Mouse (Mus musculus): ENCODE data around the gene Cxcl1. TPM values are rescaled to one million over a fixed set of nuclear protein-coding genes. Genes with fewer than 3 reads are reported as not detected.
A peak's percentile ranks its signal among the peaks of the same experiment; 100 is the strongest.

Cxcl1 gene
- polyA plus RNA-seq, 1 experiment from 2014 or later = 0.42 TPM

- Histone ChIP-seq H3K27me3 (ENCODE audit: control insufficient read depth, insufficient read depth, low read length) (no peaks in the 10 kb centered on the region), H3K4me3 (ENCODE audit: control insufficient read depth in 1 of 2, insufficient read depth in 1 of 2, low read depth in 1 of 2, low read length in 2 of 2) (peak overlapping the region; percentile 56), H3K27ac (replicated peaks in 1 of 2; ENCODE audit: control insufficient read depth in 1 of 2, insufficient read depth in 1 of 2, low read depth in 2 of 2, low read length in 2 of 2) (no peak overlapping the region), H3K4me1 (ENCODE audit: control insufficient read depth in 2 of 2, insufficient read depth in 2 of 2, low read length in 2 of 2) (peaks cover 7 to 11% of the 10 kb centered on the region in 2 experiments; a peak in 3 of 4 replicates), H3K9me3 (ENCODE audit: control insufficient read depth, low read length) (no peaks in the 10 kb centered on the region), H3K36me3 (ENCODE audit: control insufficient read depth, insufficient read depth, low read length) (no peaks in the 10 kb centered on the region), H3K9ac (ENCODE audit: low read length) (peak overlapping the region; percentile 72), H3K4me2 (ENCODE audit: low read length) (peak overlapping the region; percentile 90)
- ATAC-seq (ENCODE audit: insufficient number of reproducible peaks, insufficient read depth, low FRiP score, low read depth) = no peak
- 28% methylated on average over 10 of the region's 10 CpGs for WGBS
Measured at GRCm38 (mm10) chr5:90891464-90891813, 398 bp downstream of the Cxcl1 start.

- H3K4me1 ChIP-seq (ENCODE audit: control insufficient read depth in 2 of 2, insufficient read depth in 2 of 2, low read length in 2 of 2) = peaks cover 7 to 9% of the 10 kb centered on the region in 2 experiments; a peak in 3 of 4 replicates
- H3K36me3 ChIP-seq (ENCODE audit: control insufficient read depth, insufficient read depth, low read length) = no peaks in the 10 kb centered on the region
- no peak for ATAC-seq (ENCODE audit: insufficient number of reproducible peaks, insufficient read depth, low FRiP score, low read depth)
- H3K4me3 ChIP-seq (ENCODE audit: control insufficient read depth in 1 of 2, insufficient read depth in 1 of 2, low read depth in 1 of 2, low read length in 2 of 2) = no peak overlapping the region
- no peak overlapping the region for H3K27ac ChIP-seq (replicated peaks in 1 of 2; ENCODE audit: control insufficient read depth in 1 of 2, insufficient read depth in 1 of 2, low read depth in 2 of 2, low read length in 2 of 2)
- H3K9ac ChIP-seq (ENCODE audit: low read length) = no peak overlapping the region
- H3K4me2 ChIP-seq (ENCODE audit: low read length) = no peak overlapping the region
- H3K9me3 ChIP-seq (ENCODE audit: control insufficient read depth, low read length) = no peaks in the 10 kb centered on the region
- H3K27me3 ChIP-seq (ENCODE audit: control insufficient read depth, insufficient read depth, low read length) = no peaks in the 10 kb centered on the region
- 62% methylated on average over 8 of the region's 8 CpGs for WGBS
Measured at GRCm38 (mm10) chr5:90894231-90894630, 3.2 kb downstream of the Cxcl1 start.

- peaks cover 3% of the 10 kb centered on the region; the same call in 1 of the 2 replicates for H3K27me3 ChIP-seq (ENCODE audit: control insufficient read depth, insufficient read depth, low read length)
- H3K4me1 ChIP-seq (ENCODE audit: control insufficient read depth in 2 of 2, insufficient read depth in 2 of 2, low read length in 2 of 2) = peaks cover 0 to 2% of the 10 kb centered on the region in 2 experiments; a peak in 1 of 4 replicates
- WGBS = 68% methylated on average over 3 of the region's 3 CpGs
- H3K9me3 ChIP-seq (ENCODE audit: control insufficient read depth, low read length) = no peaks in the 10 kb centered on the region
- no peaks in the 10 kb centered on the region for H3K36me3 ChIP-seq (ENCODE audit: control insufficient read depth, insufficient read depth, low read length)
- H3K27ac ChIP-seq (replicated peaks in 1 of 2; ENCODE audit: control insufficient read depth in 1 of 2, insufficient read depth in 1 of 2, low read depth in 2 of 2, low read length in 2 of 2) = no peak overlapping the region
- H3K4me3 ChIP-seq (ENCODE audit: control insufficient read depth in 1 of 2, insufficient read depth in 1 of 2, low read depth in 1 of 2, low read length in 2 of 2) = no peak overlapping the region
- H3K9ac ChIP-seq (ENCODE audit: low read length) = no peak overlapping the region
- no peak for ATAC-seq (ENCODE audit: insufficient number of reproducible peaks, insufficient read depth, low FRiP score, low read depth)
- H3K4me2 ChIP-seq (ENCODE audit: low read length) = no peak overlapping the region
Measured at GRCm38 (mm10) chr5:90897429-90897828, 6.4 kb downstream of the Cxcl1 start.

- ATAC-seq (ENCODE audit: insufficient number of reproducible peaks, insufficient read depth, low FRiP score, low read depth) = no peak
- Histone ChIP-seq H3K4me3 (ENCODE audit: control insufficient read depth in 1 of 2, insufficient read depth in 1 of 2, low read depth in 1 of 2, low read length in 2 of 2) (no peak overlapping the region), H3K9ac (ENCODE audit: low read length) (no peak overlapping the region), H3K36me3 (ENCODE audit: control insufficient read depth, insufficient read depth, low read length) (no peaks in the 10 kb centered on the region), H3K27ac (replicated peaks in 1 of 2; ENCODE audit: control insufficient read depth in 1 of 2, insufficient read depth in 1 of 2, low read depth in 2 of 2, low read length in 2 of 2) (no peak overlapping the region), H3K9me3 (ENCODE audit: control insufficient read depth, low read length) (no peaks in the 10 kb centered on the region), H3K4me2 (ENCODE audit: low read length) (no peak overlapping the region), H3K4me1 (ENCODE audit: control insufficient read depth in 2 of 2, insufficient read depth in 2 of 2, low read length in 2 of 2) (peaks cover 2 to 5% of the 10 kb centered on the region in 2 experiments; a peak in 2 of 4 replicates), H3K27me3 (ENCODE audit: control insufficient read depth, insufficient read depth, low read length) (peaks cover 12% of the 10 kb centered on the region)
- WGBS = 72% methylated on average over 5 of the region's 5 CpGs
Measured at GRCm38 (mm10) chr5:90899308-90899707, 8.3 kb downstream of the Cxcl1 start.

- H3K36me3 ChIP-seq (ENCODE audit: control insufficient read depth, insufficient read depth, low read length) = no peaks in the 10 kb centered on the region
- H3K27me3 ChIP-seq (ENCODE audit: control insufficient read depth, insufficient read depth, low read length) = peaks cover 20% of the 10 kb centered on the region
- H3K4me2 ChIP-seq (ENCODE audit: low read length) = no peak overlapping the region
- H3K27ac ChIP-seq (replicated peaks in 1 of 2; ENCODE audit: control insufficient read depth in 1 of 2, insufficient read depth in 1 of 2, low read depth in 2 of 2, low read length in 2 of 2) = no peak overlapping the region
- peaks cover 2 to 5% of the 10 kb centered on the region in 2 experiments; a peak in 2 of 4 replicates for H3K4me1 ChIP-seq (ENCODE audit: control insufficient read depth in 2 of 2, insufficient read depth in 2 of 2, low read length in 2 of 2)
- no peak overlapping the region for H3K9ac ChIP-seq (ENCODE audit: low read length)
- no peaks in the 10 kb centered on the region for H3K9me3 ChIP-seq (ENCODE audit: control insufficient read depth, low read length)
- 48% methylated on average over 7 of the region's 7 CpGs for WGBS
- ATAC-seq (ENCODE audit: insufficient number of reproducible peaks, insufficient read depth, low FRiP score, low read depth) = no peak
- H3K4me3 ChIP-seq (ENCODE audit: control insufficient read depth in 1 of 2, insufficient read depth in 1 of 2, low read depth in 1 of 2, low read length in 2 of 2) = no peak overlapping the region
Measured at GRCm38 (mm10) chr5:90900147-90900546, 9.1 kb downstream of the Cxcl1 start.

- H3K36me3 ChIP-seq (ENCODE audit: control insufficient read depth, insufficient read depth, low read length) = no peaks in the 10 kb centered on the region
- H3K9ac ChIP-seq (ENCODE audit: low read length) = no peak overlapping the region
- 66% methylated on average over 7 of the region's 7 CpGs for WGBS
- H3K4me2 ChIP-seq (ENCODE audit: low read length) = no peak overlapping the region
- no peaks in the 10 kb centered on the region for H3K9me3 ChIP-seq (ENCODE audit: control insufficient read depth, low read length)
- H3K4me1 ChIP-seq (ENCODE audit: control insufficient read depth in 2 of 2, insufficient read depth in 2 of 2, low read length in 2 of 2) = peaks cover 2 to 5% of the 10 kb centered on the region in 2 experiments; a peak in 2 of 4 replicates
- peaks cover 20% of the 10 kb centered on the region for H3K27me3 ChIP-seq (ENCODE audit: control insufficient read depth, insufficient read depth, low read length)
- no peak overlapping the region for H3K4me3 ChIP-seq (ENCODE audit: control insufficient read depth in 1 of 2, insufficient read depth in 1 of 2, low read depth in 1 of 2, low read length in 2 of 2)
- H3K27ac ChIP-seq (replicated peaks in 1 of 2; ENCODE audit: control insufficient read depth in 1 of 2, insufficient read depth in 1 of 2, low read depth in 2 of 2, low read length in 2 of 2) = no peak overlapping the region
- no peak for ATAC-seq (ENCODE audit: insufficient number of reproducible peaks, insufficient read depth, low FRiP score, low read depth)
Measured at GRCm38 (mm10) chr5:90900688-90901087, 9.6 kb downstream of the Cxcl1 start.

- Histone ChIP-seq H3K9me3 (ENCODE audit: control insufficient read depth, low read length) (no peaks in the 10 kb centered on the region), H3K4me1 (ENCODE audit: control insufficient read depth in 2 of 2, insufficient read depth in 2 of 2, low read length in 2 of 2) (peaks cover 2 to 5% of the 10 kb centered on the region in 2 experiments; a peak in 2 of 4 replicates), H3K4me3 (ENCODE audit: control insufficient read depth in 1 of 2, insufficient read depth in 1 of 2, low read depth in 1 of 2, low read length in 2 of 2) (peak overlapping the region; percentile 8 to 31; a peak in 3 of 4 replicates), H3K27me3 (ENCODE audit: control insufficient read depth, insufficient read depth, low read length) (peaks cover 20% of the 10 kb centered on the region), H3K4me2 (ENCODE audit: low read length) (peak overlapping the region; percentile 80), H3K9ac (ENCODE audit: low read length) (0 out of 2 replicates have a peak overlapping the region, but pooled peaks have one; percentile 30), H3K27ac (replicated peaks in 1 of 2; ENCODE audit: control insufficient read depth in 1 of 2, insufficient read depth in 1 of 2, low read depth in 2 of 2, low read length in 2 of 2) (no peak overlapping the region), H3K36me3 (ENCODE audit: control insufficient read depth, insufficient read depth, low read length) (no peaks in the 10 kb centered on the region)
- ATAC-seq (ENCODE audit: insufficient number of reproducible peaks, insufficient read depth, low FRiP score, low read depth) = no peak
- WGBS = 11% methylated on average over 10 of the region's 10 CpGs
Measured at GRCm38 (mm10) chr5:90902380-90903260, 11.6 kb downstream of the Cxcl1 start.

All from heart, embryonic 14.5 days (tissue).